8 mouse cellular contexts compared by ENCODE assay signal in the genomic region with DNA sequence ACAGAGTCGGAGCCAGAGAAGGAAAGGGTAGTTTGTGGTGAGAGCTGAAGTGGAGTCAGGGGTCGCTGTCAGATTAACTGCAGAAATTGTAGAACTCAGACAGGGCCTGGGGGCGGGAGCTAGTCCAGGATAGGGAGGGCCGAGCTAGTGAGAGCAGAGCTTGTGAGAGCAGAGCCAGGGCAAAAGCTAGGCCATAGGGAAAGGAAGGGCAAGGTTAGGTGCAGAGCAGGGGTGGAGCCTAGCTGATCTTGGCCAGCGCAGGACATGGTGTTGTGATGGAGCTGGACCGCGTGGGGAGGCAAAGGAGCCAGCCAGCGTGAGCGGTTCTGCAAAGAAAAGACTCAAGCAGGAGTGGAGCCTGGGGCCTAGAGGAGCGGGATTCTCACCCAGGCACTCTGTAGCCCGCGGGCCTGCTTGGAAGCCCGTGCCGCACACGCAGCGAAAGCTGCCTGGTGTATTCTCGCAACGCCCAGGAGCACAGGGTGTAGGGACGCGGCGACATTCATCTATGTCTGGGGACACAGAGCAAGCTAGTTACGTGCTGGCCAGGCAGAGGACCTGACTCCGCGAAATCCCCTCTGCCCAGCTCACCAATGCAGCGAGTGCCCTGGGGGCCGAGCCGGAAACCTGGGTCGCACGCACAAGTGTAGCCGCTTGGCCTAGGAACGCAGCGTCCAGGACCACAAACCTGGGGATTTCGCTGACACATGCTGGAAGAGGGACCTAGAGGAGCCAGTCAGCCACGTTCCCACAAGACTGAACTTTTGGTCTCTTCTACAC. TPM values are rescaled to one million over a fixed set of nuclear protein-coding genes. Genes with fewer than 3 reads are reported as not detected.
A peak's percentile ranks its signal among the peaks of the same experiment; 100 is the strongest.
DNase-seq lines count a peak whose midpoint lies in the region; ATAC-seq lines count a peak whose summit lies in the region.

No protein-coding gene starts in this region.

- no peak for ATAC-seq in forebrain, embryonic 11.5 days (replicated peaks; ENCODE audit: low FRiP score)
- no peak for ATAC-seq in hindbrain, embryonic 11.5 days (ENCODE audit: low FRiP score)
- ATAC-seq in limb, embryonic 13.5 days (ENCODE audit: low FRiP score, low read depth), result no peak
- ATAC-seq in neural tube, embryonic 13.5 days (ENCODE audit: low read depth), result no peak

- no peaks in the 10 kb centered on the region for H3K36me3 ChIP-seq in forebrain, embryonic 11.5 days (ENCODE audit: control insufficient read depth, insufficient read depth, low read length)
- no peaks in the 10 kb centered on the region for H3K36me3 ChIP-seq in hindbrain, embryonic 11.5 days (ENCODE audit: control insufficient read depth, insufficient read depth, low read length)
- peaks cover 20% of the 10 kb centered on the region for H3K36me3 ChIP-seq in limb, embryonic 13.5 days
- no peaks in the 10 kb centered on the region for H3K36me3 ChIP-seq in neural tube, embryonic 13.5 days

- no peaks in the 10 kb centered on the region for H3K9me3 ChIP-seq in forebrain, embryonic 11.5 days (ENCODE audit: control insufficient read depth, low read length)
- H3K9me3 ChIP-seq in hindbrain, embryonic 11.5 days (ENCODE audit: control insufficient read depth, low read length), result no peaks in the 10 kb centered on the region
- no peaks in the 10 kb centered on the region for H3K9me3 ChIP-seq in limb, embryonic 13.5 days
- no peaks in the 10 kb centered on the region for H3K9me3 ChIP-seq in neural tube, embryonic 13.5 days

- H3K4me1 ChIP-seq in forebrain, embryonic 11.5 days (replicated peaks; ENCODE audit: control insufficient read depth, insufficient read depth, low read length), result peaks cover 5% of the 10 kb centered on the region
- H3K4me1 ChIP-seq in hindbrain, embryonic 11.5 days (replicated peaks; ENCODE audit: control insufficient read depth, insufficient read depth, low read length), result peaks cover 10% of the 10 kb centered on the region; the same call in 1 of the 2 replicates
- H3K4me1 ChIP-seq in limb, embryonic 13.5 days, result peaks cover 41% of the 10 kb centered on the region
- H3K4me1 ChIP-seq in neural tube, embryonic 13.5 days (replicated peaks), result peaks cover 39% of the 10 kb centered on the region

- no peak overlapping the region for H3K27ac ChIP-seq in forebrain, embryonic 11.5 days (ENCODE audit: low read depth, low read length)
- no peak overlapping the region for H3K27ac ChIP-seq in hindbrain, embryonic 11.5 days (ENCODE audit: low read depth, low read length)
- no peak overlapping the region for H3K27ac ChIP-seq in limb, embryonic 13.5 days
- H3K27ac ChIP-seq in neural tube, embryonic 13.5 days (replicated peaks), result no peak overlapping the region

- peak; percentile 59 for DNase-seq in adrenal gland, postnatal 10 days
- no peak for DNase-seq in adrenal gland, postnatal 25 days
- DNase-seq in forebrain, embryonic 11.5 days (ENCODE audit: low spot score), result no peak
- no peak for DNase-seq in hindbrain, embryonic 11.5 days (ENCODE audit: low spot score)
- DNase-seq in ovary, adult 18-20 months (ENCODE audit: low spot score), result no peak
- DNase-seq in B cell, adult 2 months, result no peak

- peak overlapping the region; percentile 7 for H3K9ac ChIP-seq in forebrain, embryonic 11.5 days (ENCODE audit: low read length)
- 0 out of 2 replicates have a peak overlapping the region, but pooled peaks have one; percentile 28 for H3K9ac ChIP-seq in hindbrain, embryonic 11.5 days (ENCODE audit: low read depth, low read length)
- H3K9ac ChIP-seq in limb, embryonic 13.5 days, result 0 out of 2 replicates have a peak overlapping the region, but pooled peaks have one; percentile 5
- 0 out of 2 replicates have a peak overlapping the region, but pooled peaks have one; percentile 6 for H3K9ac ChIP-seq in neural tube, embryonic 13.5 days

- H3K4me2 ChIP-seq in forebrain, embryonic 11.5 days (ENCODE audit: low read depth, low read length, severe bottlenecking), result peak overlapping the region; percentile 45; the same call in 1 of the 2 replicates
- H3K4me2 ChIP-seq in hindbrain, embryonic 11.5 days (replicated peaks; ENCODE audit: low read depth, low read length), result peak overlapping the region; percentile 26
- peak overlapping the region; percentile 60 for H3K4me2 ChIP-seq in limb, embryonic 13.5 days (replicated peaks)
- H3K4me2 ChIP-seq in neural tube, embryonic 13.5 days, result peak overlapping the region; percentile 46

- peak overlapping the region; percentile 21; the same call in 1 of the 2 replicates for H3K4me3 ChIP-seq in forebrain, embryonic 11.5 days (ENCODE audit: low read depth, low read length)
- 0 out of 2 replicates have a peak overlapping the region, but pooled peaks have one; percentile 16 for H3K4me3 ChIP-seq in hindbrain, embryonic 11.5 days (ENCODE audit: low read depth, low read length)
- H3K4me3 ChIP-seq in limb, embryonic 13.5 days, result peak overlapping the region; percentile 37
- H3K4me3 ChIP-seq in neural tube, embryonic 13.5 days, result peak overlapping the region; percentile 24; the same call in 1 of the 2 replicates

- 26% methylated on average over 34 of the region's 34 CpGs for WGBS in forebrain, embryonic 11.5 days
- WGBS in hindbrain, embryonic 11.5 days, result 33% methylated on average over 34 of the region's 34 CpGs
- 30% methylated on average over 34 of the region's 34 CpGs for WGBS in limb, embryonic 13.5 days
- WGBS in neural tube, embryonic 13.5 days, result 29% methylated on average over 34 of the region's 34 CpGs

- H3K27me3 ChIP-seq in forebrain, embryonic 11.5 days (ENCODE audit: control insufficient read depth, insufficient read depth, low read length), result peaks cover 52% of the 10 kb centered on the region
- H3K27me3 ChIP-seq in hindbrain, embryonic 11.5 days (ENCODE audit: control insufficient read depth, insufficient read depth, low read length), result peaks cover 70% of the 10 kb centered on the region
- H3K27me3 ChIP-seq in limb, embryonic 13.5 days, result peaks cover 95% of the 10 kb centered on the region
- H3K27me3 ChIP-seq in neural tube, embryonic 13.5 days, result peaks cover 93% of the 10 kb centered on the region

RNA-seq across cellular contexts. Expression of gene Ltbp4, which starts 11.2 kb away (rescaled TPM):
- total RNA-seq in adrenal gland, postnatal 10 days (2021), result 100 to 1,000 TPM; 107 to 111 TPM
- total RNA-seq in adrenal gland, postnatal 25 days (2021), result 62.9 and 66.6 TPM in 2 replicates
- 11.9 and 13.0 TPM in 2 replicates for polyA plus RNA-seq in forebrain, embryonic 11.5 days (2014; fragmentation: Nextera tagmentation; extraction: Ambion mirVana)
- 2.4 and 3.9 TPM in 2 replicates for polyA plus RNA-seq in hindbrain, embryonic 11.5 days (2014; fragmentation: Nextera tagmentation; extraction: Ambion mirVana)
- 25.8 and 29.3 TPM in 2 replicates for polyA plus RNA-seq in limb, embryonic 13.5 days (2015; fragmentation: Nextera tagmentation; extraction: Ambion mirVana)
- 6.9 and 8.0 TPM in 2 replicates for polyA plus RNA-seq in neural tube, embryonic 13.5 days (2015; fragmentation: Nextera tagmentation; extraction: Ambion mirVana)

RNA-seq across cellular contexts. Expression of gene Shkbp1, which starts 29.5 kb away (rescaled TPM):
- 10 to 100 TPM; 19.6 to 22.9 TPM for total RNA-seq in adrenal gland, postnatal 10 days (2021)
- total RNA-seq in adrenal gland, postnatal 25 days (2021), result 23.3 and 28.6 TPM in 2 replicates
- 64.3 and 67.6 TPM in 2 replicates for polyA plus RNA-seq in forebrain, embryonic 11.5 days (2014; fragmentation: Nextera tagmentation; extraction: Ambion mirVana)
- polyA plus RNA-seq in hindbrain, embryonic 11.5 days (2014; fragmentation: Nextera tagmentation; extraction: Ambion mirVana), result 51.5 and 56.7 TPM in 2 replicates
- 49.2 and 54.5 TPM in 2 replicates for polyA plus RNA-seq in limb, embryonic 13.5 days (2015; fragmentation: Nextera tagmentation; extraction: Ambion mirVana)
- polyA plus RNA-seq in neural tube, embryonic 13.5 days (2015; fragmentation: Nextera tagmentation; extraction: Ambion mirVana), result 50.6 and 59.6 TPM in 2 replicates

RNA-seq across cellular contexts. Expression of gene Gm20479, which starts 30.9 kb away (rescaled TPM):
- total RNA-seq in adrenal gland, postnatal 10 days (2021), result 1 to 10 TPM in 1 of 2 experiments, not detected in 1; 2.5 TPM
- 0.91 TPM in 1 of 2 replicates, not detected in the other for total RNA-seq in adrenal gland, postnatal 25 days (2021)
- polyA plus RNA-seq in forebrain, embryonic 11.5 days (2014; fragmentation: Nextera tagmentation; extraction: Ambion mirVana), result not detected in 2 replicates
- 0.33 and 0.57 TPM in 2 replicates for polyA plus RNA-seq in hindbrain, embryonic 11.5 days (2014; fragmentation: Nextera tagmentation; extraction: Ambion mirVana)
- not detected in 2 replicates for polyA plus RNA-seq in limb, embryonic 13.5 days (2015; fragmentation: Nextera tagmentation; extraction: Ambion mirVana)
- not detected in 2 replicates for polyA plus RNA-seq in neural tube, embryonic 13.5 days (2015; fragmentation: Nextera tagmentation; extraction: Ambion mirVana)
